Mouse (Mus musculus): Measurements from ENCODE around the gene Csrnp1.
A peak's percentile ranks its signal among the peaks of the same experiment; 100 is the strongest.
"Not testable (repeated sequence)": the region's sequence is repeated elsewhere in the genome, so short reads cannot be mapped to it uniquely, and the experiment has no call there.

The Csrnp1 gene

GRCm38 (mm10) chr9:119984536-119985011 lies at the start of gene Csrnp1:
Gene Csrnp1, minus strand, starts transcription at chr9:119984658.
- DNase-seq, result no peak

GRCm38 (mm10) chr9:120032710-120033109 lies 48.3 kb upstream of the Csrnp1 start:
- DNase-seq, result no peak

- DNase-seq, result no peak
Observed at GRCm38 (mm10) chr9:120030421-120030820, 46.0 kb upstream of the Csrnp1 start.

- DNase-seq, result no peak
Observed at GRCm38 (mm10) chr9:120029880-120030279, 45.4 kb upstream of the Csrnp1 start.

- DNase-seq, result peak; percentile 64 to 69
Observed at GRCm38 (mm10) chr9:120027401-120028151, 43.1 kb upstream of the Csrnp1 start.

- no peak for DNase-seq
Observed at GRCm38 (mm10) chr9:120024625-120025024, 40.2 kb upstream of the Csrnp1 start.

- DNase-seq, result peak; percentile 61 to 75
Observed at GRCm38 (mm10) chr9:120024171-120024570, 39.7 kb upstream of the Csrnp1 start.

- DNase-seq, result no peak
Observed at GRCm38 (mm10) chr9:120023086-120023811, 38.8 kb upstream of the Csrnp1 start, which contains the start of gene Xirp1. Gene Xirp1, minus strand, starts transcription at chr9:120023598.

GRCm38 (mm10) chr9:120021164-120021563 lies 36.7 kb upstream of the Csrnp1 start:
- DNase-seq, result no peak

- DNase-seq, result peak; percentile 81 to 82
Observed at GRCm38 (mm10) chr9:120020285-120020890, 35.9 kb upstream of the Csrnp1 start.

- DNase-seq, result no peak
Observed at GRCm38 (mm10) chr9:120016956-120017355, 32.5 kb upstream of the Csrnp1 start.

- no peak for DNase-seq
Observed at GRCm38 (mm10) chr9:120014828-120015227, 30.4 kb upstream of the Csrnp1 start.

- DNase-seq, result no peak
Observed at GRCm38 (mm10) chr9:120013251-120013820, 28.9 kb upstream of the Csrnp1 start.

GRCm38 (mm10) chr9:120012781-120013180 lies 28.3 kb upstream of the Csrnp1 start:
- no peak for DNase-seq

- DNase-seq, result not testable (repeated sequence)
Observed at GRCm38 (mm10) chr9:120012161-120012560, 27.7 kb upstream of the Csrnp1 start.

- peak; percentile 78 to 80 for DNase-seq
Observed at GRCm38 (mm10) chr9:120011533-120011932, 27.1 kb upstream of the Csrnp1 start.

GRCm38 (mm10) chr9:120010781-120011511 lies 26.5 kb upstream of the Csrnp1 start:
- DNase-seq, result peak; percentile 99

- no peak for DNase-seq
Observed at GRCm38 (mm10) chr9:120009871-120010270, 25.4 kb upstream of the Csrnp1 start.

GRCm38 (mm10) chr9:120009226-120009841 lies 24.9 kb upstream of the Csrnp1 start:
- no peak for DNase-seq

- no peak for DNase-seq
Observed at GRCm38 (mm10) chr9:120007833-120008232, 23.4 kb upstream of the Csrnp1 start.

GRCm38 (mm10) chr9:120005936-120006335 lies 21.5 kb upstream of the Csrnp1 start:
- no peak for DNase-seq

- no peak for DNase-seq
Observed at GRCm38 (mm10) chr9:120002893-120003292, 18.4 kb upstream of the Csrnp1 start.
